Mouse (Mus musculus) bone marrow macrophage, adult 2 months (primary cell): ENCODE data around the gene Rras. TPM values are rescaled to one million over a fixed set of nuclear protein-coding genes. Genes with fewer than 3 reads are reported as not detected.
"Not testable (repeated sequence)": the region's sequence is repeated elsewhere in the genome, so short reads cannot be mapped to it uniquely, and the experiment has no call there.

Experiments
- H3K27ac ChIP-seq: 2 replicates; pipeline ENCODE4 v1.5.1; 2012; ENCODE audit warnings: low read depth, low read length; ENCODE audit not compliant: insufficient read depth
- H3K4me1 ChIP-seq: 2 replicates; pipeline ENCODE4 v1.6.1; 2012; ENCODE audit warnings: low read length; ENCODE audit not compliant: control insufficient read depth, insufficient read depth
- H3K4me3 ChIP-seq: 2 replicates; pipeline ENCODE4 v1.5.1; 2012; ENCODE audit warnings: mild to moderate bottlenecking, low read length, moderate library complexity; ENCODE audit not compliant: insufficient read depth
- CTCF ChIP-seq: IDR thresholded peaks from 2 replicates; pipeline ENCODE4 v1.5.1; 2012; ENCODE audit warnings: low read depth, mild to moderate bottlenecking, low read length, moderate library complexity
- POLR2A ChIP-seq: IDR thresholded peaks from 2 replicates; pipeline ENCODE4 v1.6.1; 2012; ENCODE audit warnings: mild to moderate bottlenecking, low read depth, low read length, borderline replicate concordance
- polyA plus RNA-seq: library from polyadenylated mRNA; stranded (reverse); fragments of >200 nt; gene quantifications from 2 replicates; pipeline ENCODE4 v1.2.4, GENCODE M21; 2012; ENCODE audit not compliant: missing spikeins, insufficient read depth, insufficient read length

The Rras gene
- polyA plus RNA-seq, 1 experiment = 123 TPM

GRCm38 (mm10) chr7:45012824-45013223 lies 4.9 kb upstream of the Rras start:
- no peak overlapping the region for H3K27ac ChIP-seq

GRCm38 (mm10) chr7:45013366-45014095 lies 4.2 kb upstream of the Rras start:
- H3K27ac ChIP-seq = no peak overlapping the region

More at GRCm38 (mm10) chr7:45012824-45013223, 4.9 kb upstream of the Rras start:
- Histone ChIP-seq H3K4me3 (no peak overlapping the region), H3K4me1 (peaks cover 5% of the 10 kb centered on the region)
- TF ChIP-seq CTCF = no peak
- no peak for TF ChIP-seq POLR2A

GRCm38 (mm10) chr7:45014096-45014451 lies 3.7 kb upstream of the Rras start:
- Histone ChIP-seq H3K27ac (no peak overlapping the region), H3K4me3 (no peak overlapping the region), H3K4me1 (peaks cover 14% of the 10 kb centered on the region)
- no peak for TF ChIP-seq CTCF
- TF ChIP-seq POLR2A = no peak

More at GRCm38 (mm10) chr7:45013366-45014095, 4.2 kb upstream of the Rras start:
- Histone ChIP-seq H3K4me3 (no peak overlapping the region), H3K4me1 (peaks cover 8% of the 10 kb centered on the region)
- TF ChIP-seq POLR2A (no peak), CTCF (no peak)

- TF ChIP-seq POLR2A = no peak
- TF ChIP-seq CTCF = no peak
- Histone ChIP-seq H3K4me3 (peak overlapping the region; percentile 69), H3K4me1 (peaks cover 20% of the 10 kb centered on the region), H3K27ac (peak overlapping the region; percentile 66)
Measured at GRCm38 (mm10) chr7:45015344-45015956, 2.3 kb upstream of the Rras start.

- TF ChIP-seq POLR2A = no peak
- TF ChIP-seq CTCF = no peak
- H3K4me1 ChIP-seq = peaks cover 20% of the 10 kb centered on the region
- peak within 1 kb of the TSS; percentile 91 for H3K27ac ChIP-seq
- H3K4me3 ChIP-seq = peak within 1 kb of the TSS; percentile 69
Measured at GRCm38 (mm10) chr7:45015957-45016612, 1.7 kb upstream of the Rras start, which contains the start of gene Scaf1. Scaf1 (minus strand) TSS chr7:45016363.

- peak overlapping the region; percentile 91 for H3K27ac ChIP-seq
- H3K4me3 ChIP-seq = peak overlapping the region; percentile 69
- TF ChIP-seq POLR2A (no peak), CTCF (no peak)
- peaks cover 20% of the 10 kb centered on the region for H3K4me1 ChIP-seq
Measured at GRCm38 (mm10) chr7:45016761-45017160, 1.0 kb upstream of the Rras start.

- H3K27ac ChIP-seq = no peak overlapping the region
- H3K4me1 ChIP-seq = peaks cover 21% of the 10 kb centered on the region
- H3K4me3 ChIP-seq = peak overlapping the region; percentile 26; the same call in 1 of the 2 replicates
- TF ChIP-seq CTCF (no peak), POLR2A (no peak)
Measured at GRCm38 (mm10) chr7:45019031-45019571, 1.3 kb downstream of the Rras start.

- TF ChIP-seq CTCF (no peak), POLR2A (no peak)
- Histone ChIP-seq H3K4me1 (peaks cover 17% of the 10 kb centered on the region), H3K27ac (no peak overlapping the region), H3K4me3 (no peak overlapping the region)
Measured at GRCm38 (mm10) chr7:45020225-45020624, 2.5 kb downstream of the Rras start.

- H3K4me1 ChIP-seq = peaks cover 16% of the 10 kb centered on the region
- not testable (repeated sequence) for H3K27ac ChIP-seq, H3K4me3 ChIP-seq
Measured at GRCm38 (mm10) chr7:45023711-45024110, 6.0 kb downstream of the Rras start.
